Mouse (Mus musculus): Measurements from ENCODE around the gene Bcl7b.

DNA sequence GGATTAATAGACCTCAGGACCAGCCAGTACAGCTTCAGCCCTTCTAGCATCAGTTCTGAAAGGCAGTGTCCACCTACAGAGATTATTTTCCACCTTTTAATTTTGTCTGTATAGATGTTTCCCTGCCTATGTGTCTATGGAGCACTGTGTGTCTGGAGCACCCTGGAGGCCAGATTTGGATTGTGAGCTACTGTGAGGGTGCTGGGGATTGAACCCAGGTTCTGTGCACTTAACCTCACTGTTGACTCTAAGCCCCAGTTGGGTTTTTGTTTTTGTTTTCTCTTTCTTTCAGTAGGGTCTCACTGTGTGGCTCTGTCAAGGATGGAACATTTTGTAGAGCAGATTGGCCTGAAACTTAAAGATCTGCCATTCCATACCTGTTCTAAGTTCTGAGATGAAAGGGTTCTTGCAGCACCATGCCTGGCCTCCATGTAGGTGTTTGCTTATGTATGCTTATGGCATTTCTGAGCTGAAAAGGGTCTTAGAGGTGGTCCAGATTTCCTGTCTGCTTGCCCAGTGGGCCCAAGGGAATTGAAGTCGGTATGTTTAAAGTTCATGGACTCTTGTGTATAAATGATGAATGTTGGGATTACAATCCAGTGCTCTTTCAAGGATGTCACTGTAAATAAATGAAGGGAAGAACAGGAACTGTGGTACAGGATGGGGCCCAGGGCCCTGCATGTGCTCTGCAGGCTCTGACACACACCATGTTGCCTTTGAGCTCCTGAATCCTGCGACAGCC is 21.4 kb downstream of the Bcl7b start:
- no peak for TF ChIP-seq TAL1 (conservative IDR thresholded peaks at IDR 0.05; ENCODE audit: low read depth, low read length)
- TF ChIP-seq CTCF (IDR thresholded peaks at IDR 0.05; ENCODE audit: low read depth, low read length), result no peak
- no peak for TF ChIP-seq POLR2AphosphoS5 (IDR thresholded peaks at IDR 0.05; ENCODE audit: insufficient replicate concordance, low read depth, low read length)
- no peak for TF ChIP-seq GATA1 (IDR thresholded peaks at IDR 0.05; ENCODE audit: borderline replicate concordance, low read length)
- no peak for TF ChIP-seq GATA2 (IDR thresholded peaks at IDR 0.05; ENCODE audit: borderline replicate concordance, low read depth, low read length)

Measured in G1E (cell line).